Mouse (Mus musculus): ENCODE results near the gene March10. TPM values are rescaled to one million over a fixed set of nuclear protein-coding genes. Genes with fewer than 3 reads are reported as not detected.

Gene March10
- polyA plus RNA-seq, 1 experiment from 2014 or later, result not detected

DNA sequence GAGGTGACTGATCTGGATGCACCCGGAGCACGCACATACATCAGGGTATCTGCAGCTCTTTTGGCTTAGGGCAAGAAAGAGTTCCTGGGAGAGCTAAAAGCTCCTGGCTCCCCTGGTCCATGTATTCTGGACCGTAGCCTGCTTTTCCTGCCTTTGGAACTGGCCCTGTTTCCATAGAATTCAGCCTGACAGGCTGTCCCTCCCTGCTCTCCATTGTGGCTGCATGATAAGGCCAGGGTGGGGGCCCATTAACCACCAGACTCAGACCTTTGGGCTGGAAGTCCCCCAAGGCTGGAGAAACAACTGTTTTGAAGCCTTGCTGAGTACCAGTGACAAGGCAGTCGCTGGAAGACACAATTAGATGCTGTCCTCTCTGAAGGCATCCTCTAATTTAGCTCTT, 13.0 kb upstream of the March10 start:
- ATAC-seq, result no peak
- Histone ChIP-seq H3K9me3 (ENCODE audit: control insufficient read depth) (no peaks in the 10 kb centered on the region), H3K27ac (ENCODE audit: low read depth, low read length) (no peak overlapping the region), H3K36me3 (ENCODE audit: control insufficient read depth, insufficient read depth) (no peaks in the 10 kb centered on the region), H3K4me3 (ENCODE audit: low read depth, low read length) (no peak overlapping the region), H3K27me3 (replicated peaks; ENCODE audit: control insufficient read depth, insufficient read depth, low read length) (no peaks in the 10 kb centered on the region), H3K4me1 (replicated peaks; ENCODE audit: control insufficient read depth, insufficient read depth, low read length) (0 out of 2 replicates have a peak, but pooled peaks cover 2% of the 10 kb centered on the region), H3K9ac (ENCODE audit: low read depth, low read length) (no peak overlapping the region), H3K4me2 (replicated peaks; ENCODE audit: low read depth) (no peak overlapping the region)
- 75% methylated on average over 4 of the region's 4 CpGs for WGBS
- no peak for TF ChIP-seq CTCF (IDR thresholded peaks at IDR 0.05; ENCODE audit: low read depth)

DNA sequence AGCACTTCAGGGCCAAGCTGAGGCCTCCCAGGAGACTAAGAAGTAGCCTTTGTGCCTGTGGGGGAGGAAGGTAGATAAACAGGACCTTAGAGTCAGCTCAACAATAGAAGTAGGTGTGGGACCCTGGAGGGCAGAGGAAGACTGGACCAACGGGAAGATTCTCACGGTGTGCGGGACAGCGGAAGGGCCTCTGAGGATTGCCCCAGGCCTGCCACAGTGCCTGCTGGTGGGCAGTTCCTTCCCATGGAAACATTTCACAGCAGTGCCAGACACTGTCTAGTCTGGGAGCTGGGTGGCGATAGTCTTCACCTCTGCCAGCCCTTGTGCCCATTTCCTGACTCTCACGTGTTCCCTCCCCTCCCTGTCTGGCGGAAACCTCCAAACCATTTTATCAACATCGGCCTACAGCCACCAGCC, 12.6 kb upstream of the March10 start:
- Histone ChIP-seq H3K27me3 (replicated peaks; ENCODE audit: control insufficient read depth, insufficient read depth, low read length) (no peaks in the 10 kb centered on the region), H3K36me3 (ENCODE audit: control insufficient read depth, insufficient read depth) (no peaks in the 10 kb centered on the region), H3K9ac (ENCODE audit: low read depth, low read length) (no peak overlapping the region), H3K4me1 (replicated peaks; ENCODE audit: control insufficient read depth, insufficient read depth, low read length) (0 out of 2 replicates have a peak, but pooled peaks cover 2% of the 10 kb centered on the region), H3K27ac (ENCODE audit: low read depth, low read length) (no peak overlapping the region), H3K4me3 (ENCODE audit: low read depth, low read length) (no peak overlapping the region), H3K9me3 (ENCODE audit: control insufficient read depth) (no peaks in the 10 kb centered on the region), H3K4me2 (replicated peaks; ENCODE audit: low read depth) (no peak overlapping the region)
- no peak for ATAC-seq
- 0 out of 2 replicates have a peak, but pooled peaks have one; percentile 10 for TF ChIP-seq CTCF (IDR thresholded peaks at IDR 0.05; ENCODE audit: low read depth)
- 60% methylated on average over 8 of the region's 8 CpGs for whole genome bisulfite sequencing

DNA sequence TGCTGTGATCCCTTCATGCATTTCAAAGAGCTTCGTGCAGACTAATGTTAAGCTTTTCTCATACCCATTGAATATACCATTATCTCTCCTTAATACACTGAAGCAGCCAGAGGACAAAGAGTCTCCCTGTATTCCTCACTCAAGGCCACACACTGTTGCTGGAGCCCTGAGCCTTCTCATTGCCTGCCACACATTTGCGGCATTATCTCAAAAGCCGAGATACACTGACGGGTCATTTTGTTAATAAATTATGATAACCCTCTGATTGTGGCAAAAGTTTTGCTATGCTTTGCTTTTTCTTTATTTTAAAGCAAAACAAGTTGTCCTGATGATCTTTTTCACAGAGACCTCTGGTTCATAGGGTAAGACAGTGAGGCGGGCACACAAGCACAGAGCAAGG, 11.9 kb upstream of the March10 start:
- Histone ChIP-seq H3K27ac (ENCODE audit: low read depth, low read length) (no peak overlapping the region), H3K4me1 (replicated peaks; ENCODE audit: control insufficient read depth, insufficient read depth, low read length) (0 out of 2 replicates have a peak, but pooled peaks cover 2% of the 10 kb centered on the region), H3K4me2 (replicated peaks; ENCODE audit: low read depth) (no peak overlapping the region), H3K9ac (ENCODE audit: low read depth, low read length) (no peak overlapping the region), H3K4me3 (ENCODE audit: low read depth, low read length) (no peak overlapping the region), H3K9me3 (ENCODE audit: control insufficient read depth) (no peaks in the 10 kb centered on the region), H3K36me3 (ENCODE audit: control insufficient read depth, insufficient read depth) (no peaks in the 10 kb centered on the region), H3K27me3 (replicated peaks; ENCODE audit: control insufficient read depth, insufficient read depth, low read length) (no peaks in the 10 kb centered on the region)
- ATAC-seq, result no peak
- TF ChIP-seq CTCF (IDR thresholded peaks at IDR 0.05; ENCODE audit: low read depth), result no peak
- WGBS, result 70% methylated on average over 5 of the region's 5 CpGs

DNA sequence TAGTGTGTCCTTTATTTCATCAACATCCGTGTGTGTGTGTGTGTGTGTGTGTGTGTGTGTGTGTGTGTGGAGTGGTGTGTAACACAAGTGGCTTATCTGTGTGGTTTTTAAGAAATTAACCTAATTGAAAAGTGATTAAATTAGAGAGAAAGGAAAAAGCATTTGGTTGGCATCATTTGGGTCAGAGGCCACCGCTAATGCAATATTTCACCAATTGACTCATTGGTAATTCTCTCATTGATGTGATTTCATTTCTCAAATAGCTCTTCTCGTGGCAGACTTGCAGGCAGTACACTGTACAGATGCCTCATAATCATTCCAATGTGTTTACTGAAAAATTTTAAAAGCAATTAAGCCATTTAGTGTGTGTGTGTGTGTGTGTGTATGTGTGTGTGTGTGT, 11.3 kb upstream of the March10 start:
- no peaks in the 10 kb centered on the region for H3K9me3 ChIP-seq (ENCODE audit: control insufficient read depth)
- H3K9ac ChIP-seq (ENCODE audit: low read depth, low read length), result no peak overlapping the region
- no peaks in the 10 kb centered on the region for H3K27me3 ChIP-seq (replicated peaks; ENCODE audit: control insufficient read depth, insufficient read depth, low read length)
- no peak for TF ChIP-seq CTCF (IDR thresholded peaks at IDR 0.05; ENCODE audit: low read depth)
- no peak overlapping the region for H3K27ac ChIP-seq (ENCODE audit: low read depth, low read length)
- no peak overlapping the region for H3K4me2 ChIP-seq (replicated peaks; ENCODE audit: low read depth)
- no peak for ATAC-seq
- H3K4me3 ChIP-seq (ENCODE audit: low read depth, low read length), result no peak overlapping the region
- H3K4me1 ChIP-seq (replicated peaks; ENCODE audit: control insufficient read depth, insufficient read depth, low read length), result 0 out of 2 replicates have a peak, but pooled peaks cover 2% of the 10 kb centered on the region
- H3K36me3 ChIP-seq (ENCODE audit: control insufficient read depth, insufficient read depth), result no peaks in the 10 kb centered on the region
- WGBS, result 76% methylated on average over 3 of the region's 3 CpGs

DNA sequence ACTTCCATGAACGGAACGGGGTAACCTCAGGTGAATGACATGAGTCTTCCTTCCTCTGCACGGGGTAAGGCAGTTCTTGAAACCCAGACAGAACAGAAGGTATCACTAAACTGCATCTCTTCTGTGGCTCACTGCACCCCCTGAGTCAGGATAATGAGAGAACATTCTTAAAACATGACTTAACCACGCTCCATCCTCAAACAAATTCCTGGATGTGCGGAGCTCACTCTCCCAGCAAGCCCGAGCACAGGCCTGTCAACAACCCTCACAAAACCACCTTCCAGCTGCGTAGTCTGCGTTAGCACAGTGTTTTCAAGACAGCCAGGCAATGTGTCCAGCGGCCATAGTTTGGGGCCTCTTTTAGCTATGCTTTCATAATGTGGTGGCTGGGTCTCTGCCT, 10.7 kb upstream of the March10 start:
- H3K9me3 ChIP-seq (ENCODE audit: control insufficient read depth), result no peaks in the 10 kb centered on the region
- 0 out of 2 replicates have a peak, but pooled peaks cover 2% of the 10 kb centered on the region for H3K4me1 ChIP-seq (replicated peaks; ENCODE audit: control insufficient read depth, insufficient read depth, low read length)
- H3K4me2 ChIP-seq (replicated peaks; ENCODE audit: low read depth), result no peak overlapping the region; the same call in 1 of the 2 replicates
- H3K9ac ChIP-seq (ENCODE audit: low read depth, low read length), result no peak overlapping the region
- H3K27ac ChIP-seq (ENCODE audit: low read depth, low read length), result no peak overlapping the region
- ATAC-seq, result no peak
- H3K36me3 ChIP-seq (ENCODE audit: control insufficient read depth, insufficient read depth), result no peaks in the 10 kb centered on the region
- no peak for TF ChIP-seq CTCF (IDR thresholded peaks at IDR 0.05; ENCODE audit: low read depth)
- 63% methylated on average over 9 of the region's 9 CpGs for WGBS
- no peak overlapping the region for H3K4me3 ChIP-seq (ENCODE audit: low read depth, low read length)
- no peaks in the 10 kb centered on the region for H3K27me3 ChIP-seq (replicated peaks; ENCODE audit: control insufficient read depth, insufficient read depth, low read length)

DNA sequence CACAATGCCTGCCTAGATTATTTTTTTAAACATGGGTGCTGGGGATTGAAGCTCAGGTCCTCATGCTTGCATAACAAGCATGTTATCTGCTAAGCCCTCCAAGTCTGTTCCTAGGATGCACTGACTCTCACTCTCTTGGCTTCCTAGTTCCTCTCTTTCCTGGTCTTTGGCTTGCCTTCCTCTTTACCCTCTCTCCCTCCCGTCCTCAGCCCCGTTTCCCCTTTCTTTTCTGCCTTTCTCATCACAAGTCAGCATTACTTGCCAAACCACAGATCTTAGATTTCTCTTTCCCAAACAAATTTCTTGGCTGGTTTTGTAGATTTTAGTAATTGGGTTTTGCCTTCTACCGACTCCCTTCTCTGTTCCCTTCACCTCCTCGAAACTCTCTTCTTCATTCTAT, 10.2 kb upstream of the March10 start:
- Histone ChIP-seq H3K27ac (ENCODE audit: low read depth, low read length) (no peak overlapping the region), H3K36me3 (ENCODE audit: control insufficient read depth, insufficient read depth) (no peaks in the 10 kb centered on the region), H3K4me1 (replicated peaks; ENCODE audit: control insufficient read depth, insufficient read depth, low read length) (0 out of 2 replicates have a peak, but pooled peaks cover 2% of the 10 kb centered on the region), H3K4me3 (ENCODE audit: low read depth, low read length) (no peak overlapping the region), H3K27me3 (replicated peaks; ENCODE audit: control insufficient read depth, insufficient read depth, low read length) (no peaks in the 10 kb centered on the region), H3K9ac (ENCODE audit: low read depth, low read length) (no peak overlapping the region), H3K9me3 (ENCODE audit: control insufficient read depth) (no peaks in the 10 kb centered on the region), H3K4me2 (replicated peaks; ENCODE audit: low read depth) (no peak overlapping the region; the same call in 1 of the 2 replicates)
- WGBS, result 68% methylated on average over 4 of the region's 4 CpGs
- no peak for TF ChIP-seq CTCF (IDR thresholded peaks at IDR 0.05; ENCODE audit: low read depth)
- ATAC-seq, result no peak

DNA sequence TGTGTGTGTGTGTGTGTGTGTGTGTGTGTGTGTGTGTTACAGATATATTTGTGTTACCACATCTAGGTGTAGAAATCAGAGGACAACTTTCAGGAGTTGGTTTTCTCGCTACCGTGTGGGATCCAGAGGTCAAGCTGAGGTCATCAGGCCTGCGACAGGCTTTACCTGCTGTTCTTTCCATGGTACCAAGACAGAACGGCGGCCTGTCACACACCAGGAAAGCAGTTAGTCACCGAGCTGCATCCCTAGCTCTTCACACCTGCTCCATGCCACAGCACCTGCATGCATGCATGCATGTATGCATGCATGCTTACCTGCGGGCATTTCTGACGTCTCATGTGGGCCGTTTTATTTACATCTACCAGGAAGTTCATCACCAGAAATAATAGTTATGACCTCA, 9.0 kb upstream of the March10 start:
- WGBS, result 50% methylated on average over 9 of the region's 9 CpGs
- ATAC-seq, result no peak
- H3K27ac ChIP-seq (ENCODE audit: low read depth, low read length), result no peak overlapping the region
- H3K36me3 ChIP-seq (ENCODE audit: control insufficient read depth, insufficient read depth), result no peaks in the 10 kb centered on the region
- TF ChIP-seq CTCF (IDR thresholded peaks at IDR 0.05; ENCODE audit: low read depth), result no peak
- no peak overlapping the region for H3K4me3 ChIP-seq (ENCODE audit: low read depth, low read length)
- no peaks in the 10 kb centered on the region for H3K27me3 ChIP-seq (replicated peaks; ENCODE audit: control insufficient read depth, insufficient read depth, low read length)
- no peak overlapping the region for H3K9ac ChIP-seq (ENCODE audit: low read depth, low read length)
- H3K9me3 ChIP-seq (ENCODE audit: control insufficient read depth), result no peaks in the 10 kb centered on the region
- H3K4me2 ChIP-seq (replicated peaks; ENCODE audit: low read depth), result no peak overlapping the region
- 0 out of 2 replicates have a peak, but pooled peaks cover 2% of the 10 kb centered on the region for H3K4me1 ChIP-seq (replicated peaks; ENCODE audit: control insufficient read depth, insufficient read depth, low read length)
